Mouse (Mus musculus) kidney, postnatal 36 days (tissue): ENCODE data around the gene Adgrg7.

ENCODE experiments used
- DNase-seq, 2 experiments: peaks; one replicate each; pipeline ENCODE4 v3.0.0; 2021 to 2022; ENCODE audit warnings: mixed read lengths in 2 of 2

Adgrg7 gene

GRCm38 (mm10) chr16:56795481-56796139, at the start of gene Adgrg7:
TSS of gene Adgrg7 (minus strand) at chr16:56795855.
- no peak for DNase-seq

GRCm38 (mm10) chr16:56842988-56843387, 47.3 kb upstream of the Adgrg7 start:
- DNase-seq, result no peak

GRCm38 (mm10) chr16:56833312-56833711, 37.7 kb upstream of the Adgrg7 start:
- no peak for DNase-seq

GRCm38 (mm10) chr16:56831986-56832385, 36.3 kb upstream of the Adgrg7 start:
- DNase-seq, result no peak

GRCm38 (mm10) chr16:56801370-56802109, 5.9 kb upstream of the Adgrg7 start:
- DNase-seq, result no peak

GRCm38 (mm10) chr16:56800946-56801345, 5.3 kb upstream of the Adgrg7 start:
- no peak for DNase-seq

GRCm38 (mm10) chr16:56800469-56800868, 4.8 kb upstream of the Adgrg7 start:
- peak in 1 of 2 experiments; percentile 9 for DNase-seq

GRCm38 (mm10) chr16:56799541-56800029, 3.9 kb upstream of the Adgrg7 start:
- no peak for DNase-seq

- no peak for DNase-seq
Observed at GRCm38 (mm10) chr16:56798873-56799272, 3.2 kb upstream of the Adgrg7 start.

- DNase-seq, result no peak
Observed at GRCm38 (mm10) chr16:56794383-56795144, 1.1 kb downstream of the Adgrg7 start.

GRCm38 (mm10) chr16:56793778-56794177, 1.9 kb downstream of the Adgrg7 start:
- DNase-seq, result peak; percentile 43 to 70

GRCm38 (mm10) chr16:56785943-56786342, 9.7 kb downstream of the Adgrg7 start:
- DNase-seq, result peak in 1 of 2 experiments; percentile 7

- peak; percentile 44 to 53 for DNase-seq
Observed at GRCm38 (mm10) chr16:56771163-56772105, 24.2 kb downstream of the Adgrg7 start.

- DNase-seq, result no peak
Observed at GRCm38 (mm10) chr16:56729060-56729459, 66.6 kb downstream of the Adgrg7 start.

- no peak for DNase-seq
Observed at GRCm38 (mm10) chr16:56724927-56725326, 70.7 kb downstream of the Adgrg7 start.

GRCm38 (mm10) chr16:56722357-56722756, 73.3 kb downstream of the Adgrg7 start:
- DNase-seq, result no peak

GRCm38 (mm10) chr16:56719031-56719430, 76.6 kb downstream of the Adgrg7 start:
- no peak for DNase-seq

- DNase-seq, result peak; percentile 99
Observed at GRCm38 (mm10) chr16:56717224-56718200, 78.1 kb downstream of the Adgrg7 start, which contains the start of gene Tfg. TSS of gene Tfg (minus strand) at chr16:56717450.

GRCm38 (mm10) chr16:56716557-56717179, 79.0 kb downstream of the Adgrg7 start:
- no peak for DNase-seq

GRCm38 (mm10) chr16:56715608-56716007, 80.0 kb downstream of the Adgrg7 start:
- DNase-seq, result no peak
